Mouse (Mus musculus): ENCODE data around the gene Hmgxb4. TPM values are rescaled to one million over a fixed set of nuclear protein-coding genes. Genes with fewer than 3 reads are reported as not detected.
A peak's percentile ranks its signal among the peaks of the same experiment; 100 is the strongest.

The Hmgxb4 gene
- polyA plus RNA-seq, 1 experiment = not detected

DNA sequence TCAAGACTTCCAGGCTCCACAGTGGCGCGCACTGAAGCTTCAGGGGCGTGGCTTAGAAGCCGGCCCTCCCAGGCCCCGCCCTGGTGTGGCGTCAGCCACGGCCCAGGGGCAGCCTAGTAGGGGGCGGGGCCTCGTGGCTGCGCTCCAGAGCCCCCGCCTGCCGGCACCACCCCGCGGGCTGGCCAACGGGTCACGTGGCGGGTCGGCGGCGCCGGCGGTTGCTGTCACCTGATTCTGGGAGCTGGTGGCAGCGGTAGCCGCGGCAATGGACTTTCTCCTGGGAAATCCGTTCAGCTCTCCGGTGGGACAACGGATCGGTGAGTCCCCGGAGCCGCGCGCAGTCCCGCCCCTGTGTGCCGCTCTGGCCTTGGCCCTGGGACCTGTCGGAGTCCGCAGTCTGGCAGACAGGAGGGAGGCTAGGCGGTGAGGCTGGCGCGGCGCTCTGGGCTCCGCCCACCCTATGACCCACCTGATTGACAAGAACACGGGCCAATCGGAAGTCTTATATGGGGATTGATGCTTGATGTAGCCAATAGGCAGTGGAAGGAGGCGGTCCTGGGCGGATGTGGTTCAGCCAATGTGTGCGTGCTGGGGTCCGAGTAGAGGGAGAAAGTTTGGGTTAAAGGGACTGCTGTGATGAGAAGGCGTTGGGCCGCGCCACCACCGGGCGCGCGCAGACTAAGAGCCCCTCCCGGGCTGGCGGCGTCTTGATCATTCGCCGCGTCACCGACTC lies 40.5 kb downstream of the Hmgxb4 start, which contains the start of gene Tom1:
Tom1 (plus strand) TSS at position 195 of the 733 bp plus-strand sequence.
- TF ChIP-seq POLR2A (IDR thresholded peaks at IDR 0.05; ENCODE audit: insufficient read depth, low read depth, low read length) (0 out of 2 replicates have a peak, but pooled peaks have one; percentile 30), CTCF (IDR thresholded peaks at IDR 0.05; ENCODE audit: insufficient read depth, low read depth, low read length) (no peak)
- Histone ChIP-seq H3K4me1 (ENCODE audit: control insufficient read depth, insufficient read depth, low read length) (0 out of 2 replicates have a peak, but pooled peaks cover 3% of the 10 kb centered on the region), H3K4me3 (ENCODE audit: insufficient read depth, low read depth, low read length) (peak within 1 kb of the TSS; percentile 78), H3K27ac (ENCODE audit: insufficient read depth, low read depth, low read length) (peak within 1 kb of the TSS; percentile 15)
- WGBS = under 1% methylated on average over 62 of the region's 62 CpGs

DNA sequence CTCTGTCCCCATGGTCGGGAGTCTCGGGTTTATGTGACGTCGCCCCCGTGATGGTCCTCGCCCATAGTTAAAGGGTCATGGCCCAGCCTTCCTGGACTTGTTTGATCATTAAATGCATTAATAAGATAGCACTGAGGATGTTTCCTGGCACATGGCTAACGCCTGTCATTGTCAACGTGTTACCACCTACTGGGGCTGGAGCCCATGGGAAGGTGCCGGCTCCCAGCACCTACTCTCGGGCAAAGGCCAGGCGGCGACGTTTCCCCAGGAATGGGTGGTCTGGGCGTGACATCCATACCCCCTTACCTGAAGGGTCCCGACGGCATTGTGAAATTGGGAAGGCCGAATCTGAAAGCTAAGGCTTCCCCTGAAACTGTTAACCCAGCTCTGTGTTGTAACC lies 41.1 kb downstream of the Hmgxb4 start:
- TF ChIP-seq POLR2A (IDR thresholded peaks at IDR 0.05; ENCODE audit: insufficient read depth, low read depth, low read length) (no peak), CTCF (IDR thresholded peaks at IDR 0.05; ENCODE audit: insufficient read depth, low read depth, low read length) (no peak)
- Histone ChIP-seq H3K4me3 (ENCODE audit: insufficient read depth, low read depth, low read length) (peak overlapping the region; percentile 78), H3K27ac (ENCODE audit: insufficient read depth, low read depth, low read length) (peak overlapping the region; percentile 15; the same call in 1 of the 2 replicates), H3K4me1 (ENCODE audit: control insufficient read depth, insufficient read depth, low read length) (0 out of 2 replicates have a peak, but pooled peaks cover 3% of the 10 kb centered on the region)
- 1% methylated on average over 17 of the region's 17 CpGs for WGBS

DNA sequence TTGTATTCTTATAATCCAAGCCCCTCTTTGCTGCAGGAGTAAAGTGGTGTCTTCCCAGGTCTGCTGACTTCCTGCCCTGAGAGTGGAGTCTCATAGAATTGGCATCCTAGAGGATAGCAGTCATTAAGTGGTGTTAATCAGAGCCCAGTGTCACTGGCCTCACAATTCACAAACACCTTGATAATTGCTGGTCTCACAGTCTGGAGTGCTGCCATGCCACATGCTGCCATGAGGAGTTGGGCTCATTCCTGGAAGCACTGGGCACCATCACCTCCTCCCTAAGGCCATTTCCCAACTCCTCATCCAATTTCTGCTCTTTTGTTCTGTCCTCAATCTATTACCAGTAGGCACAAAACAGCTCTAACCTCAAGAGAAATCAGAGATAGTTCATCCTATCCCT lies 42.5 kb downstream of the Hmgxb4 start:
- TF ChIP-seq POLR2A (IDR thresholded peaks at IDR 0.05; ENCODE audit: insufficient read depth, low read depth, low read length) (no peak), CTCF (IDR thresholded peaks at IDR 0.05; ENCODE audit: insufficient read depth, low read depth, low read length) (no peak)
- Histone ChIP-seq H3K27ac (ENCODE audit: insufficient read depth, low read depth, low read length) (no peak overlapping the region), H3K4me1 (ENCODE audit: control insufficient read depth, insufficient read depth, low read length) (0 out of 2 replicates have a peak, but pooled peaks cover 3% of the 10 kb centered on the region), H3K4me3 (ENCODE audit: insufficient read depth, low read depth, low read length) (no peak overlapping the region)

DNA sequence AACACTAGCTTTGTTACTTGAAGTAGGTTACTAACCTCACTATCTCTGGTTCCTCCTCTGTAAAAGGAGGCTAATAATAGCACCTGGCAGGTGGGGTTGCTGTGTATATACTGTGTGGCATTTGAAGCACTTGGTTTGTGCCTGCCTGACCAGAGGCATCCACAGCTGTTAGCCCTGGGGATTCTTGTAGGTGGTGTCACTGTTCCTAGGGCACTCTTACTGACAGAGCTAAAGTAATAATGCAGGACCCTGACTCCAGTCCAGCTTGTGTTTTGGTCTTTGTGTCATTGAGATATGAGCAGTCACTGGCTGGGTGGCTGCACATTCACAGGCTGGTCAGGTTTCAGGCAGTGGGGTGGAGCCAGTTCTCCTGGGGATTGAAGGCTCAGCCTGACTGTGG lies 45.3 kb downstream of the Hmgxb4 start:
- no peak for TF ChIP-seq CTCF (IDR thresholded peaks at IDR 0.05; ENCODE audit: insufficient read depth, low read depth, low read length)
- no peak for TF ChIP-seq POLR2A (IDR thresholded peaks at IDR 0.05; ENCODE audit: insufficient read depth, low read depth, low read length)
- Histone ChIP-seq H3K4me1 (ENCODE audit: control insufficient read depth, insufficient read depth, low read length) (no peaks in the 10 kb centered on the region), H3K27ac (ENCODE audit: insufficient read depth, low read depth, low read length) (no peak overlapping the region), H3K4me3 (ENCODE audit: insufficient read depth, low read depth, low read length) (no peak overlapping the region)

DNA sequence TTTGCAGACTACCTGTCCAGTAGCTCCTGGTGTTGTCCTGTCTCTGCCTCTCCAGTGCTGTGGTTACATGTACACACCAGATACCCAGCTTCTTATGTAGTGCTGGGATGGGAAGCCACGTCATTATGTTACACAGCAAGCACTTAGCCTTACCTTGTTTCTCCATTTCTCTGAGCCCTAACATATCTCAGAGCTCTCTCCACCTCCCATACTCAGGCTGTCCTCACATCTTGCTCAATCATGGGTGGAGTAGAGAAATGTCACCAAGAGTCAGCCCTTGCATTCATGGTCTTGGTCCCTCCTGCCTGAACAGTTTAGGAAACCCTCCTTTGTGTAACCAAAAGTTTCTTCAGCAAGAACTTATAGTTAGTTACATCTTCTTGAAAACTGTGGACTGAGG lies 46.6 kb downstream of the Hmgxb4 start:
- H3K4me1 ChIP-seq (ENCODE audit: control insufficient read depth, insufficient read depth, low read length) = no peaks in the 10 kb centered on the region
- no peak overlapping the region for H3K4me3 ChIP-seq (ENCODE audit: insufficient read depth, low read depth, low read length)
- TF ChIP-seq POLR2A (IDR thresholded peaks at IDR 0.05; ENCODE audit: insufficient read depth, low read depth, low read length) = no peak
- TF ChIP-seq CTCF (IDR thresholded peaks at IDR 0.05; ENCODE audit: insufficient read depth, low read depth, low read length) = no peak
- WGBS = 97% methylated on average over 1 of the region's 1 CpGs
- no peak overlapping the region for H3K27ac ChIP-seq (ENCODE audit: insufficient read depth, low read depth, low read length)

DNA sequence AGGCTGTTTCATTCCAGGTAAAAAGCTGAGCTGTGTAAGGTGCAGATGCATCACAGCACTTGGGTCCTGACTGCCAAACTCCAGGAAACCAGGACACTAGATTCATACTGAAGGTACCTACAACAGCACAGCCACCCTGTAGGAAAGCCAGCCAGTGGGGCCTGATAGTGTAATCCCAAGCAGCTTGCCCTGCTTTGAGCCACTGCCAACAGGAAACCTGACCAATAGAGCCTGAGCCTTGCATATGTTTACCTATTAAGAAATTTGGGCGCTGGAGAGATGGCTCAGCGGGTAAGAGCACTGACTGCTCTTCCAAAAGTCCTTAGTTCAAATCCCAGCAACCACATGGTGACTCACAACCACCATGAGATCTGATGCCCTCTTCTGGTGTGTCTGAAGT lies 49.0 kb downstream of the Hmgxb4 start:
- TF ChIP-seq CTCF (IDR thresholded peaks at IDR 0.05; ENCODE audit: insufficient read depth, low read depth, low read length) (no peak), POLR2A (IDR thresholded peaks at IDR 0.05; ENCODE audit: insufficient read depth, low read depth, low read length) (no peak)
- Histone ChIP-seq H3K4me3 (ENCODE audit: insufficient read depth, low read depth, low read length) (no peak overlapping the region), H3K4me1 (ENCODE audit: control insufficient read depth, insufficient read depth, low read length) (no peaks in the 10 kb centered on the region), H3K27ac (ENCODE audit: insufficient read depth, low read depth, low read length) (no peak overlapping the region)
- 86% methylated on average over 2 of the region's 2 CpGs for WGBS

DNA sequence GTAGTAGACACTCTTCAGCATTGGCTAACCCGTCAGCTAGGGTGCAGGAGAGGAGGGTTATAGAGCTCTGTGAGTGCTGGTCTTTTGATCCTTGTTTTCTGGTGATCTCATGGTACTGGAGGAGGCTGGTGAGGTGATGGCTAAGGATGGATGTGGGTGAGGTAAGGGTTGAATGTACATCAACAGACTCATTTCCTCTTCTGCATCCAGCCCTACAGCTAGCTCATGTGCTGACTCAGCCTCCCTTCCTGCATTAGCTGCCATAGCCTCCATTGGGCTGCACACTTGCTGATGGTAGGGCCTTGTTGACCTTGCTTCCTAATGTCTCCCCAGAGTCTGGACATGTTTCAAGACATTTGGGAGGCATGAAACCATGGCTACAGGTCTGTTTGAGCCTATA lies 49.8 kb downstream of the Hmgxb4 start:
- no peak for TF ChIP-seq POLR2A (IDR thresholded peaks at IDR 0.05; ENCODE audit: insufficient read depth, low read depth, low read length)

DNA sequence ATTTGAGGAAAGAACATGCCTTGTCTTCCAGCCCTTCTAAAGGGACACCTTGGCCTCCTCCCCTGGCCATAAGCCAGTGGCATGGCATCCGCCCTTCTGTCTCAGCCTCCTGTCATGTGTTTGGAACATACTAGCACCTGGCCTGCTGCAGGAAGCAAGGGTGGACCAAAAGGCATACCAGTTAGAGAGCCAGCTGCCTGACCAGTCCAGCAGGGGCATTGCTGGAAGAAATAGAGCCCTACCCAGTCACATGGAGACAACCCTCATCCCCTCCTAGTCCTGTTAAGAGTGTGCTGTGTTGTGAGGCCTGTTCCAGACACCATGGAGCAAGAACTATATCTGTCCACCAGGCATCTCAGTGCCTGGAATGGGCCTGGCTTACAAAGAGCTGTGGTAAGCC lies 53.1 kb downstream of the Hmgxb4 start:
- Histone ChIP-seq H3K4me1 (ENCODE audit: control insufficient read depth, insufficient read depth, low read length) (no peaks in the 10 kb centered on the region), H3K27ac (ENCODE audit: insufficient read depth, low read depth, low read length) (no peak overlapping the region), H3K4me3 (ENCODE audit: insufficient read depth, low read depth, low read length) (no peak overlapping the region)
- no peak for TF ChIP-seq POLR2A (IDR thresholded peaks at IDR 0.05; ENCODE audit: insufficient read depth, low read depth, low read length)
- TF ChIP-seq CTCF (IDR thresholded peaks at IDR 0.05; ENCODE audit: insufficient read depth, low read depth, low read length) = no peak
- WGBS = 86% methylated on average over 1 of the region's 1 CpGs

More for the DNA sequence above, 49.8 kb downstream of the Hmgxb4 start:
- H3K4me3 ChIP-seq (ENCODE audit: insufficient read depth, low read depth, low read length) = no peak overlapping the region
- WGBS = 100% methylated on average over 1 of the region's 1 CpGs
- no peaks in the 10 kb centered on the region for H3K4me1 ChIP-seq (ENCODE audit: control insufficient read depth, insufficient read depth, low read length)
- H3K27ac ChIP-seq (ENCODE audit: insufficient read depth, low read depth, low read length) = no peak overlapping the region

DNA sequence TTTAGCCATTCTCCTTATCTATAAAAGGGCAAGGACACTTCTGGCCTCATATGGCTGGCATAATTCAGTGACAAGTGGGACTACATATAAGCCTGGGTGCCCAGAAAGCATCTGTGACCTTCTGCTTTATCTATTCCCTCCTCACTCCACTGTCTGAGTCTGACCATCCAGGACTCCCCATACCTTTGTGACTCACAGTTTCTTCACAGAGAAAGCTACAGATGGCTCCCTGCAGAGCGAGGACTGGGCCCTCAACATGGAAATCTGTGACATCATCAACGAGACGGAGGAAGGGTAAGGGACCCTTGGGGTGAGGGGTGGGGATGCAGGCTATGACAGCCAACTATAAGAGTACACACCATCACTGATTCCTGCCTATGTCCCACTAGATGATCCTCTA lies 54.6 kb downstream of the Hmgxb4 start:
- Histone ChIP-seq H3K27ac (ENCODE audit: insufficient read depth, low read depth, low read length) (no peak overlapping the region), H3K4me1 (ENCODE audit: control insufficient read depth, insufficient read depth, low read length) (no peaks in the 10 kb centered on the region), H3K4me3 (ENCODE audit: insufficient read depth, low read depth, low read length) (no peak overlapping the region)
- no peak for TF ChIP-seq POLR2A (IDR thresholded peaks at IDR 0.05; ENCODE audit: insufficient read depth, low read depth, low read length)
- TF ChIP-seq CTCF (IDR thresholded peaks at IDR 0.05; ENCODE audit: insufficient read depth, low read depth, low read length) = no peak
- WGBS = 92% methylated on average over 3 of the region's 3 CpGs

Measured in olfactory bulb, adult 2 months (tissue).